Mouse (Mus musculus): ENCODE results near the gene Trub2. TPM values are rescaled to one million over a fixed set of nuclear protein-coding genes. Genes with fewer than 3 reads are reported as not detected.

Trub2 gene
- polyA plus RNA-seq, 1 experiment from 2014 or later, result 48.6 TPM

DNA sequence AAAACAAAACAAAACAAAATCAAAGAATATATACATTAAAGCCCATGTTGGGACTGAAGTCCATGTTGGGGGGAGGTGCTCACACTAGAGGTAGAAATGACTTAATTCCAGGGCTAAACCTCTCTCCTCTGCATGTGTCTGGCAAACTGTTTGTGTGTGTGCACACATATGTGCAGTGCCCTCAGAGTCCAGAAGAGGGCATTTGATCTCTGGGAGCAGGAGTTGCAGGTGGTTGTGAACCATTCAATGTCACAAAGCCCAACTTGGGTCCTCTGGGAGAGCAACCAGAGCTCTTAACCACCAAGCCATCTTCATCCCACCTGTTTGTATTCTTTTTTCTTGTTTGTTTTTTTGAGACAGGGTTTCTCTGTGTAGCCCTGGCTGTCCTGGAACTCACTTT is 18.1 kb downstream of the Trub2 start:
- Histone ChIP-seq H3K4me1 (no peaks in the 10 kb centered on the region), H3K9ac (no peak overlapping the region), H3K27me3 (no peaks in the 10 kb centered on the region), H3K36me3 (peaks cover 7% of the 10 kb centered on the region), H3K4me2 (replicated peaks) (no peak overlapping the region), H3K27ac (no peak overlapping the region), H3K9me3 (no peaks in the 10 kb centered on the region), H3K4me3 (no peak overlapping the region)
- ATAC-seq (ENCODE audit: insufficient number of reproducible peaks, insufficient read depth, low FRiP score, low TSS enrichment), result no peak

DNA sequence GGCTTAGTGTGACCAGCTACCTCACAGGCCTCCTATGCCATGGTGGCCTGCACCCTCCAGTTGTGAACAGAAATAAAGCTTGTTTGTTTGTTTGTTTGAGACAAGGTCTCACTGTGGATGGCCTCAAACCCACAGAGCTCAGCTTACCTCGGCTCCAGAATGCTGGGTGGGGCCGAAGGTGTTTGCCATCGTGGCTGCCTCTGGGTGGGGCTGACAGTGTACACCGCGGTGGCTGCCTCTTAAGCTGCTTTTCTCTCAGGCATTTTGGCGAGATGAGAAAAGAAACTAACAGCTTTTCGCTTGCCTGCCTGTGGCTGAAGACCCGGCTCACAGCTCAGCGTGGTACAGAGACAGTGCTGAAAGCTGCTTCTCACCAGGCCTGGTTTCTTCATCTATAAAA is 19.4 kb downstream of the Trub2 start:
- peaks cover 7% of the 10 kb centered on the region for H3K36me3 ChIP-seq
- no peak overlapping the region for H3K9ac ChIP-seq
- H3K4me1 ChIP-seq, result no peaks in the 10 kb centered on the region
- H3K27me3 ChIP-seq, result no peaks in the 10 kb centered on the region
- H3K27ac ChIP-seq, result no peak overlapping the region
- H3K4me2 ChIP-seq (replicated peaks), result no peak overlapping the region
- H3K9me3 ChIP-seq, result no peaks in the 10 kb centered on the region
- no peak overlapping the region for H3K4me3 ChIP-seq
- no peak for ATAC-seq (ENCODE audit: insufficient number of reproducible peaks, insufficient read depth, low FRiP score, low TSS enrichment)
- WGBS, result 56% methylated on average over 9 of the region's 9 CpGs

DNA sequence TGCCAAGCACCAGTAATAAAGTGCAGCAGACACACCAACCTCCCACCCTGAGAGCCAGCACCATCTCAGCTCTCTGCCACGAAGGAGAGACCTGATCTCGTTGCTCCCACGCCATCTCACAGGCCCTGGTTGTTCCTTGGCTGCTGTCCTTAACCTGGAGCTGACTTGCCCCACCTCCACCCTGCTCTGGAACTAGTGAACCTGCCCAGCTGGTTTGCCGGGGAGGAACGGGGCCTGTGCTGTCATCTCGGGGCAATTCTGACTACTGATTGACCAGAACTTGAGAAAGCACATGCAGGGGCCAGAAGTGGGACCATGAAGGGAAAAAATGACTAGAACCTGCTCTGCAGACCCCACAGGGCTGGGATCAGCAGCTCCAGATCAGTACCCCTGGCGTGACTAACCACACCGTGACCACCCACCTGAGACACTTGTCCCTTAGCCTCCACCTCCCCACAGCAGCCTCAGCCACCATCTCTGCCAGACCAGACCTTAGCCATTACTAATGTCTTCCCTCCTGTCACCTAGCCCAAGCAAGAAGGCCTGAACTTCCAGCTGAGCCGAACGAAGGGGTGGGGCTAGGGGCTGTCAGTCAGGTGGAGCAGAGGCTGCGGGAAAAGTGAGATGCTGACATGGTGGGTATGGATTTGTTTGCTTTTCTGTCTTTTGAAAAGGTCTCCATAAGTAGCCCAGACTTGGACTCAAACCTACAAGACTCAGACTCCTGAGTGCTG is 20.2 kb downstream of the Trub2 start:
- no peaks in the 10 kb centered on the region for H3K27me3 ChIP-seq
- 63% methylated on average over 11 of the region's 11 CpGs for WGBS
- no peaks in the 10 kb centered on the region for H3K4me1 ChIP-seq
- no peak overlapping the region for H3K27ac ChIP-seq
- H3K4me2 ChIP-seq (replicated peaks), result no peak overlapping the region
- H3K9ac ChIP-seq, result no peak overlapping the region
- H3K4me3 ChIP-seq, result no peak overlapping the region
- H3K9me3 ChIP-seq, result no peaks in the 10 kb centered on the region
- peaks cover 4% of the 10 kb centered on the region for H3K36me3 ChIP-seq
- ATAC-seq (ENCODE audit: insufficient number of reproducible peaks, insufficient read depth, low FRiP score, low TSS enrichment), result no peak

DNA sequence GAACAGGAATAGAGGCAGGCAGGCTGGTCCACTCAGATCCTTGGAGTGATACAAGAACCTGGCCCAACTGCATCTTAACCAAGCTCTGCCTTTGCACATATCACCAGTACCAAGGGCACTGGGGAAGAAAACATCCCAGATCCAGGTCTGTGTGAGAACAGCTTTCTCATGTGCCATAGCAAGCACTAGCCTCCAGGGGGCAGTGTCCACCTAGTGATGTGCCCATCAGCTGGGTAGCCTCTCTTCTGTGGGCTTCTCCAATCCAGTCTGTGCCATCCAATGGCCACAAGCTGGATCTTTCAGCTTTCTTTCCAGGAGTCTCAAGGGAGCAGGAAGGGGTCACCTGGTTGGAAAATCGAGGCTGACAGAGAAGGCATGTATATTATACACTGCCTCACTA is 23.5 kb downstream of the Trub2 start:
- H3K9me3 ChIP-seq, result no peaks in the 10 kb centered on the region
- H3K4me2 ChIP-seq (replicated peaks), result no peak overlapping the region
- H3K36me3 ChIP-seq, result no peaks in the 10 kb centered on the region
- 9% methylated on average over 1 of the region's 1 CpGs for WGBS
- no peak overlapping the region for H3K27ac ChIP-seq
- no peak for ATAC-seq (ENCODE audit: insufficient number of reproducible peaks, insufficient read depth, low FRiP score, low TSS enrichment)
- H3K4me1 ChIP-seq, result no peaks in the 10 kb centered on the region
- H3K4me3 ChIP-seq, result no peak overlapping the region
- no peak overlapping the region for H3K9ac ChIP-seq
- 0 out of 2 replicates have a peak, but pooled peaks cover 2% of the 10 kb centered on the region for H3K27me3 ChIP-seq

DNA sequence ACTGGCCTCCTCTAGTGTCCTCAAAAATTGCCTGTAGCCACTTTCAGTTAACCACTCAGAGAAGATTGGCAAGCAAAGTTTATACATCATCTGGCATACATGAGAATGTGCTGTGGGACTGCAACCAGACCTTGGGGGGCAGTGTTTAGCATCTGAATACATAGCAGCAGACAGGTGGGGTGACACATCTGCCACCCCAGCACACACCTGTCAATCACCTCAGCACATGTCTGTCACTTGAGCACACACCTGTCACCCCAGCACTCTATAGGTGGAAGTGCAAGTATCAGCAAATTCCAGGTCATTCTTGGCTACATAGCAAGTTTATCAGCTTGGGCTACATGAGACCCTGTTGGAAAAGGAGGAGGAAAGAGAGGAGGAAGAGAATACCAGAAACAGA is 32.6 kb downstream of the Trub2 start:
- H3K4me1 ChIP-seq, result peaks cover 12% of the 10 kb centered on the region
- no peak overlapping the region for H3K4me3 ChIP-seq
- H3K4me2 ChIP-seq (replicated peaks), result no peak overlapping the region
- no peak overlapping the region for H3K27ac ChIP-seq
- H3K9ac ChIP-seq, result no peak overlapping the region
- H3K27me3 ChIP-seq, result peaks cover 27% of the 10 kb centered on the region
- no peaks in the 10 kb centered on the region for H3K36me3 ChIP-seq
- no peak for ATAC-seq (ENCODE audit: insufficient number of reproducible peaks, insufficient read depth, low FRiP score, low TSS enrichment)
- no peaks in the 10 kb centered on the region for H3K9me3 ChIP-seq

DNA sequence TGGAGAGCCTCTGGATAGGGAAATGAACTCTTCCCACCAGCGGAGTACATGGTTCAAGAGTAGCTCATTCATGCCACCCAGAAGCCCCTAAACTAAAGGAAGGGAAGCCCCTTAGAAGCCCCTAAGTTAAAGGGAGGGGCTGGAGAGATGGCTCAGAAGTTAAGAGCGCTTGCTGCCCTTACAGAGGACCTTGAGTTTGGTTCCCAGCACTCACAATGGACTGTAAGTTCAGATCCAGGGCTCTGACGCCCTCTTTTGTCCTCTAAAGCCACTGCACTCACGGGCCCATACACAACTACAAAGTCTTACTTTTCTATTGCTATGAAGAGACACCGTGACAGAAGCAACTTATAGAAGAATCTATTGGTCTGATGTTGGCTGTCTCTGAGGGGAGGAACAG is 35.9 kb downstream of the Trub2 start:
- H3K4me2 ChIP-seq (replicated peaks), result no peak overlapping the region
- H3K9ac ChIP-seq, result no peak overlapping the region
- peaks cover 56% of the 10 kb centered on the region for H3K27me3 ChIP-seq
- 83% methylated on average over 5 of the region's 5 CpGs for WGBS
- no peak for ATAC-seq (ENCODE audit: insufficient number of reproducible peaks, insufficient read depth, low FRiP score, low TSS enrichment)
- peaks cover 4% of the 10 kb centered on the region; the same call in 1 of the 2 replicates for H3K9me3 ChIP-seq
- H3K36me3 ChIP-seq, result no peaks in the 10 kb centered on the region
- peaks cover 13% of the 10 kb centered on the region for H3K4me1 ChIP-seq
- H3K27ac ChIP-seq, result no peak overlapping the region
- H3K4me3 ChIP-seq, result no peak overlapping the region

DNA sequence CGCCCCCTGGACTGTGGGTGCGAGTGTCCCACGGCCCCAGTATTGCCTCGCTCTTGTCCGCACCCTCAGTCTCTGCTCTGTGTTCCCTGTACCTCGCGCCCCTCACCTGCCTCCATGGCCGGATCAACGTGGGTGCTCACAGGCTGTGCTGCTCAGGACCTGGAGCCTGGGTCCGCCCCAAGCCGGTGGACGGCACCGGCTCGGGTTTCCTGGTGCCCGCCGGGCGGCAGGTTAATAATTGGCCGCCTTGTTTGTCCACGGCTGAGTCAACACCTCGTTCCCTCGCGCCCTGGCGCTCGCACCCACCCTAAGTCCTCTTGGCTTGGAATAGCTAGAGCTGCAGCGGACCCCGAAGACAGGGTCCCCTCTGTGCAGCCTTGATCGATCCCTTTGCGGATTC is 36.8 kb downstream of the Trub2 start, which contains the start of gene Gm13420:
TSS of gene Gm13420 (minus strand) at position 189 of the 400 bp plus-strand sequence.
- H3K9ac ChIP-seq, result 0 out of 2 replicates have a peak within 1 kb of the TSS, but pooled peaks have one; percentile 12
- ATAC-seq (ENCODE audit: insufficient number of reproducible peaks, insufficient read depth, low FRiP score, low TSS enrichment), result no peak
- H3K4me3 ChIP-seq, result peak within 1 kb of the TSS; percentile 13; the same call in 1 of the 2 replicates
- H3K9me3 ChIP-seq, result peaks cover 4% of the 10 kb centered on the region; the same call in 1 of the 2 replicates
- H3K4me1 ChIP-seq, result peaks cover 19% of the 10 kb centered on the region
- H3K27me3 ChIP-seq, result peaks cover 65% of the 10 kb centered on the region
- H3K27ac ChIP-seq, result no peak within 1 kb of the TSS
- WGBS, result 4% methylated on average over 28 of the region's 28 CpGs
- H3K36me3 ChIP-seq, result no peaks in the 10 kb centered on the region
- peak within 1 kb of the TSS; percentile 30 for H3K4me2 ChIP-seq (replicated peaks)

DNA sequence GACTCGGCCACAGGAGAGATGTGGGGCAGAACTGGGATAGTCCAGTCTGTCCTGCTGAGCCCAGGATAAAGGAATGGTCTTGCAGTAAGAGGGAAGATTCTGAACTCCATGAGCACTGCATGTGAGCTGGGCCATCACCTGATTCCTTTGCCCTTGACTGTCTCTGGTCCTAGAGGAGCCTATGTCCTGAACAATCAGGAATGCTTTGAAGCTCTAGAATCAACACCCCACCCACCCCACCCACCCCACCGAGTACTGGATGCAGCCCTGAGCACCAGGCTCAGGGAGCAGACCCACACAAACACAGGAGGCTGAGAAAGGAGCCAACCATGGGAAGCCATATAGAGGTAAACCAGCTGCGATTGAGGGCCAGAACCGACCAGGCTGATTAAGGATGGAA is 39.8 kb downstream of the Trub2 start:
- Histone ChIP-seq H3K36me3 (no peaks in the 10 kb centered on the region), H3K27ac (no peak overlapping the region), H3K9me3 (peaks cover 4% of the 10 kb centered on the region; the same call in 1 of the 2 replicates), H3K4me1 (peaks cover 19% of the 10 kb centered on the region), H3K9ac (no peak overlapping the region), H3K4me3 (no peak overlapping the region), H3K4me2 (replicated peaks) (no peak overlapping the region), H3K27me3 (peaks cover 81% of the 10 kb centered on the region)
- 84% methylated on average over 4 of the region's 4 CpGs for WGBS
- ATAC-seq (ENCODE audit: insufficient number of reproducible peaks, insufficient read depth, low FRiP score, low TSS enrichment), result no peak

DNA sequence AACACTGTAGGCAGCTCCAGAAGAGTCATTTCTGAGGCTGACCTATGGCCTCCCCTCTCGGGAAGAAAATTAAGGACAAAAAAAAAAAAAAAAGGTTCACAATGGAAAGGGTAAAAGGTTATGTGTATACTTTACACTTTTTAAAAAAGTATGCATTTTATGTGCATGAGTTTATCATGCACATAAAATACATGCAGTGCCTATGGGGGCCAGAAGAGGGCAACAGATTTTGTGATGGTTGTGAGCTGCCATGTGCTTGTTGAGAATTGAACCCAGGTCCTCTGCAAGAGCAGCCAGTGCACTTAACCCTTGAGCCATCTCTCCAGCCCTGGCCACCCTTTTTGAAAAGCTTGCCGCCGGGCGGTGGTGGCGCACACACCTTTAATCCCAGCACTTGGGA is 40.5 kb downstream of the Trub2 start:
- H3K4me3 ChIP-seq, result no peak overlapping the region
- H3K27me3 ChIP-seq, result peaks cover 76% of the 10 kb centered on the region
- H3K4me1 ChIP-seq, result peaks cover 19% of the 10 kb centered on the region
- no peak overlapping the region for H3K4me2 ChIP-seq (replicated peaks)
- WGBS, result 48% methylated on average over 5 of the region's 5 CpGs
- H3K9ac ChIP-seq, result no peak overlapping the region
- H3K27ac ChIP-seq, result no peak overlapping the region
- no peaks in the 10 kb centered on the region for H3K36me3 ChIP-seq
- ATAC-seq (ENCODE audit: insufficient number of reproducible peaks, insufficient read depth, low FRiP score, low TSS enrichment), result no peak
- H3K9me3 ChIP-seq, result peaks cover 4% of the 10 kb centered on the region; the same call in 1 of the 2 replicates

DNA sequence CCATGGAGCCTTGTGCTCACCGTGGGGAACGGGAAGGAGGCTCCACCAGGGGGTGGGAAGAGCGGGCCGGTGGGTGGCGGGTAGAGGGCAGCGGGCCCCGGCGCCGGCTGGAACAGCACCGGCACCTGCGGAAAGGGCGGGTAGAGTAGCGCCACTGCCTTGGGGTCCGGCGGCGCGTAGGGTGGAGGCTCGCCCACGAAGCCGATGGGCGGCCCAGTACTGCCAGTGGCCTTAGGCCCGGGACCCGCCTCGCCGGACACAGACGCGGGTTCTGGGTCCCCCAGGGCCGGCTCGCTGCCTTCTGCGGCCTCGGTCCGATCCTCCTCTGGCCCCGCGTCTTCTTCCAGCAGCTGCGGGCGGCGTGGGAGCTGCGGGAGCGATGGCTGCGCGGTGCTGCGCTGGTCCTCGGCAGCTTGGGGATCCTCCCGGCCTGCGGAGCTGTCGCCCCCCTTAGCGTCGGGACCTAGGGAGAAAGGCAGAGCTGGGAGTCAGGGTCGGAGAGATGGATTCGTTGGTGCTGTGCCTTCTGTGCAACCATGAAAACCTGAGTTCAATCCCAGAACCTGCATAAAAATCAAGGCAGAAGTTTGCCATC is 41.0 kb downstream of the Trub2 start:
- Histone ChIP-seq H3K4me3 (peak overlapping the region; percentile 35), H3K4me2 (replicated peaks) (peak overlapping the region; percentile 67), H3K27ac (no peak overlapping the region), H3K36me3 (no peaks in the 10 kb centered on the region), H3K9ac (peak overlapping the region; percentile 36; the same call in 1 of the 2 replicates), H3K9me3 (peaks cover 4% of the 10 kb centered on the region; the same call in 1 of the 2 replicates), H3K4me1 (peaks cover 19% of the 10 kb centered on the region), H3K27me3 (peaks cover 70% of the 10 kb centered on the region)
- WGBS, result 5% methylated on average over 50 of the region's 50 CpGs
- ATAC-seq (ENCODE audit: insufficient number of reproducible peaks, insufficient read depth, low FRiP score, low TSS enrichment), result no peak

DNA sequence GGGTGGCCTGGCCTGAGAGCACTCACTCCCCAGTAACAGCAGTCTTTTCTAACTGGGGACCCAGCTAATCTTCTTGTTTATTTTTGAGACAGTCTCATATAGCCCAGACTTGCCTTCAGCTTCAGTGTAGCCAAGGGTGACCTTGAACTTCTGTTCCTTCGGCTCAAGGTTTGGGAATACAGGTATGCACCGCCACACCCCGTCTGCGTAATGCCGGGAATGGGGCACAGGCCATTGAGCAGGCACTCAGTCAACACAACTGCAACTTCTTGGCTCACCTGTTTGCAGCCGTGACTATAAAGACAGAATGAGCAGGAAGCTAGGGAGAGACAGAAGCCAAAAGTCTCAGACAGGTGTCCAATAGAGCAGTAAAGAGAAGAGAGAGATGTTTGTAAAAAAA is 44.0 kb downstream of the Trub2 start:
- H3K27me3 ChIP-seq, result peaks cover 43% of the 10 kb centered on the region
- H3K36me3 ChIP-seq, result 0 out of 2 replicates have a peak, but pooled peaks cover 11% of the 10 kb centered on the region
- ATAC-seq (ENCODE audit: insufficient number of reproducible peaks, insufficient read depth, low FRiP score, low TSS enrichment), result no peak
- H3K4me3 ChIP-seq, result no peak overlapping the region
- H3K27ac ChIP-seq, result no peak overlapping the region
- peaks cover 4% of the 10 kb centered on the region; the same call in 1 of the 2 replicates for H3K9me3 ChIP-seq
- peaks cover 6% of the 10 kb centered on the region; the same call in 1 of the 2 replicates for H3K4me1 ChIP-seq
- WGBS, result 89% methylated on average over 6 of the region's 6 CpGs
- no peak overlapping the region for H3K4me2 ChIP-seq (replicated peaks)
- no peak overlapping the region for H3K9ac ChIP-seq

DNA sequence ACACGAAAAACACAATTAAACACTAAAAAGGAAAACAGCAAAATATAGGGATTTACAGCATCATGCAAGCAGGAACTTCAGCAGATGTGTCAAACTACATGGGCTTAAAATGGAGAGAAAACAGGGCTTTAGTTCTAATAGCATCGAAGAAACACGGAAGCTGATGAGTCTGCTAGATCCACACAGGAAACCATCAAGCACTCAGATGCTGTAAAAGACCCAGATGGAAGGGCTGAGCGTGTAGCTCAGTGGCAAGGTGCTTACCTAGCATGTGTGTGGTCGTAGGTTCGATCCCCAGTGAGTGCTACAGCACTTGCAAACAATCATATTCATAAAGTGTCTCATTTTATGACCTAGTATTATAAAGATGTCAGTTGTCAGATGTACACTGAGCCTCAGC is 47.1 kb downstream of the Trub2 start:
- H3K9me3 ChIP-seq, result no peaks in the 10 kb centered on the region
- ATAC-seq (ENCODE audit: insufficient number of reproducible peaks, insufficient read depth, low FRiP score, low TSS enrichment), result no peak
- 91% methylated on average over 6 of the region's 6 CpGs for WGBS

More for the DNA sequence above, 47.1 kb downstream of the Trub2 start:
- no peak overlapping the region for H3K27ac ChIP-seq
- H3K36me3 ChIP-seq, result peaks cover 40% of the 10 kb centered on the region
- no peak overlapping the region for H3K4me2 ChIP-seq (replicated peaks)
- no peaks in the 10 kb centered on the region for H3K4me1 ChIP-seq
- H3K4me3 ChIP-seq, result no peak overlapping the region
- no peak overlapping the region for H3K9ac ChIP-seq
- H3K27me3 ChIP-seq, result peaks cover 13% of the 10 kb centered on the region
